Mouse (Mus musculus) frontal cortex, adult 2 months (tissue): Measurements from ENCODE around the gene Kalrn. TPM values are rescaled to one million over a fixed set of nuclear protein-coding genes. Genes with fewer than 3 reads are reported as not detected.
"Not testable (repeated sequence)": the region's sequence is repeated elsewhere in the genome, so short reads cannot be mapped to it uniquely, and the experiment has no call there.

Experiments
- DNase-seq, 2 experiments: peaks; one replicate each; pipeline ENCODE4 v3.0.0; 2022; ENCODE audit warnings: low spot score in 1 of 2; ENCODE audit errors: extremely low spot score in 1 of 2
- polyA plus RNA-seq: library from polyadenylated mRNA; depleted of rRNA; stranded (reverse); fragments of >200 nt; gene quantifications from 2 replicates; pipeline ENCODE4 v1.2.3, GENCODE M21; 2012

The Kalrn gene
- polyA plus RNA-seq, 1 experiment, result 177 TPM

DNA sequence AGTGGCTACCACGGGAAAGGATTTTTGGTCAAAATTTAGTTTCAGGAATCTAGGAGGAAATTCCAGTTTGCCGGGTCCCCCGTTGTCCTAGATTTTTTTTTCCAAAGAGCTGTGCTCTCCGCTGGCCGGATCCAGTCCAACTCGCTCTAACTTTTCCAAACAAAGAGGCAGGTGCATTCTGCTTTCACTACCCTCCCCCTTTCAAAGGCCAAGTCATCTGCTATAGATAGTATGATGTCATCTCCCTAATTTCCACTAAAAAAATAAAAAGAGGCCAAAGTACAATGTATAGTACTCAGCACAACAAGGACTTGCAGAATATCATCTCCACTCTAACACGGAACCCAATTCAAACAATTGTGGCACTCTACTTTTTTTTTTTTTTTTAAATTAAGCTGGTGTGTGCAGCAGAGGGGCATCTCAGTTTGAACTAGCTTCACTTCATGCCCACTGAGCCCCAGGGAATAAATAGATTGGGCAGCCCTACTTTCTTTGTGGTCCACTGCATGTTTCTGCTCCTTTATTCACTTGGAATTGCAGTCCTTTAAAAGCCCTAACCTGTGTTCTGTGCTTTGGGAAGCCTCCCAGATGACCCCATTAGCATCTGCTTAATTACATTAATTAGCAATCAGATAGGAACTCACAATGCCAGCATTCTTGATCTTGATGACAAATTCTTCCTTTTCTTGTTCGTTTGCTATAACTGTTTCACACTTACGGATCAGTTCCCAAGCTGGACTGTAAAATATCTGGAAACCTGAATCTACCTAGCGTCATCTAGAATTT is 489.0 kb downstream of the Kalrn start:
- no peak for DNase-seq

DNA sequence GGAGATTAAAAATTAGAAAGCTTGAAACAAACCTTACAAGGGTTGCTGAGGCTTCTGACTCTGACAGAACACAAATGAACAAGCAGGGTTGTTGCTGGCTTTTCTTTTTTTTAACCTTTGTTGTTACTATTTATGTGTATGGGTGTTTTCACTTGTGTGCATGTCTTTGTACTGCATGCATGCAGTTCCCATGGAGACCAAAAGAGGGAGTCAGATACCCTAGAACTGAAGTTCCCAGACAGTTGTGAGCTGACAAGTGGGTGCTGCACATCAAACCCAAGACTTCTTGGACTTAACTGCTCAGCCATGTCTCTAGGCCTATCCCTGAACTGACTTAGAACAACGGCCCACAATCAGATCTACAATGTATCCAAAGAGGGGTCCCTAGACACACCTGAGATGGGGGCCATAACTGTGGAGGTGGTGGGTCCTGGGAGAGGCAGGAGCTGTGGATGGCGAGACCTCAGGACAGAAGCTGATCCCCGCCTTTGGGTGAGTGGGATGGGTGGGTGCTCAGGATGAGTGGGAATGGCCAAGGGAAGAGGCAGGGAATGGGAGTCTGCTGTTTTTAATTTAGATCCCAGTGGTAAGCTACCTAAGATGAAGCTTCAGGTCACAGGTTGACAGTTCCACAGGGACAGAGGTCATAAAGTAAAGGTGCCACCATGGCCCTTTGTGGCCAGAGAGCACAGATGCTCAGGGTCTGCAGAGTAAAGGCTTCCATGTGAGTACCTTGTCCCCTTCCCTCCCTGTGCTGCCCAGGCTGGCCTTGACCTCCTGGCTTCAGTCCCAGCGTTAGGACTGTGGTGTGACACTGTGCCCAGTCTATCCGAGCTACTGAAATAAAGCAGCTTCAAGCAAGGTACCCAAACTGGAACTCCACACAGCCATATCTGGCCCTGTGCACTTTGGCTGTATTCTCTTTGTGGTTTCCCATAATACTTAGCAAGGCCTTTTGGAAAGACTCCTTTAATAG is 490.6 kb downstream of the Kalrn start:
- no peak for DNase-seq

DNA sequence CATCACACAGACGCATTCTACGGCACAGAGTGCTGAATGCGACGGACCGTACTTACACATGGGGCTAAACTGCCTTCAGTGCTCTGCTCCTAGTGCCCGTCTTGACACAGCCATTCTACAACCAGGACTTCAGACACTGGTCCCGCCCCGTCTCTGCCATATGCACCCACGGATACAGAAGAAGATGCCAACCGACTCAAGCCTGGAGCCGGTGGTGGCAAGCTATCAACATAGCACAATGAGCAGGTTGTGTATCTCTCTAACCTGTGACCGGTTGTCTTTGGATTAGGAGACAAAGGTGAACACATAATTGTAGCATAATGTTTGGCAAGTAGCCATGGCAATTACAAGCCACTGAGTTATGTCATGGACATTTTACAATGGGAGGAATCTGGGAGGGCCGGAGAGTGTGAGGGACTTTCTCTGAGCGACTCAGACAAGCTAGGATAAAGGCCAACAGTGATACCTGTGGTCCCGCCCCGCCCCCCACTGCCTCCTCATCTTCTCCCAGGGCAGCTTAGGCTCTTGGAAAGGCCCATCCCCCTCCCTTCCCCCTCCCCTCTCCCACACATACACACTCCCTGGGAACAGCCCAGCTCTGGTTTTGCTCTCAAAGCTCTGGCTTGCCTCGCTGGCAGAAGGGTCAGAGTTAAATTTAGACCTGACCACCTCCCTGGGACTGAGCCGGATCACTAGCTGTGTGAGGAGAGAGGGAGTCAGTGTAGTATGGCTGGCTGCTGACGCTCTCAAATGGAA is 491.5 kb downstream of the Kalrn start:
- DNase-seq, result no peak

DNA sequence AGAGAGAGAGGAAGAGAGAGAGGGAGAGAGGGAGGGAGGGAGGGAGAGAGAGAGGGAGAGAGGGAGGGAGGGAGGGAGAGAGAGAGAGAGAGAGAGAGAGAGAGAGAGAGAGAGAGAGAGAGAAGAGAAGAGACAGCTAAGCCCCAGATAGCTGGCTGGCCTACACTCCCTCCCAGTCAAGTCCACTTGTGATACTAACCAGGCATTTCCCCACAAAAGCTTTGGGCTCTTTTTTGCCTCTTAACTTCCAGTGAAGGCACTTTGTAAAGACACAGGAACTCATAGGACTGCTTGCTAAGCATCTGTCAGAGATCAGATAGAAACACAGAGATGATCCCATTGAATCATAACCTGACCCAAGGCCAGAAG is 492.0 kb downstream of the Kalrn start:
- not testable (repeated sequence) for DNase-seq

DNA sequence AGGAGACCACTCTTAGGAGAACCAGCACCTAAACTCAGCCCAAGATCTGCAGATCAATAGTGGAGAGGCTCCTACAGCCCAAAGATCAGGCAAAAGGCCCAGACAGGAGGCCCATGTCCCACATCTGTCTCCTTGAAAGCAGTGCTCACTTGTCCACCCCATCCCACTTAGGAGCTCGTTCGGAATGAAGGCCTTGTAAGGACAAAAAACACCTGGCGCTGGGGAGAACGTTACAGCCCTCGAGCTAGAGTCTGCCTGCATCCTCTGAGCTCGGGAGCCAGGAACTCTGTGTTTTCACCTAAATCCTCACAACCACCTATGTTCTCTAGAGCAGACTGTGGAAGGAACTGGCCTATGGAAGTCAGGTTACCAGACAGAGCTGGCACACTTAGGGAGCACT is 492.5 kb downstream of the Kalrn start:
- DNase-seq, result no peak

DNA sequence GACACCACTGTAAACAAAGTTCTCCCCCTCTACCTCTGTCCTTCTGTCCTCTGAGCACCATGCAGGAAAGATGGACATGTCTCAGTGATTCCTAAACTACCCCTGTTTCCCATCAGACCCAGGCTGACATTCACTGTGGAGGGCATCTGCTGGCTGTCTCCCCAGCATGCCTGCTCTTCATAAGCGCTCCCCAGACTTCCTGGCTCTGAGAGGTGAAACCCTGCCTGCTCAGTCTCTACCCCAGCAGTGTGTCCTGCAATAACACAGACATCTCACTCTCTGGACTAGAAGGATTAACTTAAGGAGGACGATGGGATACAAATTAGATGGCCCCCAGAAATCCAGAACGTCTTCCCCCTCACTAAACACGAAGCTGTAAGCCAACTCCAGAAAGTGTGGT is 493.8 kb downstream of the Kalrn start:
- no peak for DNase-seq

DNA sequence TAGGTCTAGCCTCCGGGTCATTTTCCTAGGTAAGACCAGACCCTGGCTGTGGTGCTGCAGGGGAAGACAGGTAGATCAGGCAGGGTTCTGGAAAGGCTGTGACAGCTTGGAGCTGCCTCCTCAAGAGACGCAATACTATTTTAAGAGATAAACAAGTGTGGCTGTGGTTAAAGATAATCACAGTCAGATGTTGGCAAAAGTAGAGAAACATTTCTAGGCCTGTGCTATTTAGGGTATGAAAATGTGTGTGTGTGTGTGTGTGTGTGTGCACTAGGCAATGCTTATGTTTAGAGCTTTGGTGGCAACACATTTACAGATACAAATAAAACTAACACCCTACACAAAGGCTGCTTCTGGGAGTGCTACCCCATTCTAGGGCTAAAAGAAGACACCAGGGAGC is 494.6 kb downstream of the Kalrn start:
- DNase-seq, result peak; percentile 69 to 71

DNA sequence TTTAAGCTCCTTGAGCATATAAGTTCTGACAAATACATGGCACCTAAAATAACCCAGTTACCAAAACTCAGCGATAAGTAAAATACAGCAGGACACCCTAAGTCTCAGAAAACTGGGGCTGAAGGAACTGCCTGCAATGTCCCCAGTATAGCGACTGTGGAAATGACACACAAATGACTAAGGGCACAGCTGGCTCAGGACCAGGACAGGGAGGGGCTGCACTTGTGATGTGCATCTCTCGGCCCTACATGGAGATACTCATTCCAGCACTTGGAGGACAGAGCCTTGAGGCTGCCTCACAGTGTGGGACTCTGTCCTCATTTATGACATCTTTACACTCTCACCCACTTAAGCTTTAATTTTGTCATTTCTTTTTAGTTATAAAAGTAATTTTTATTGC is 497.2 kb downstream of the Kalrn start:
- DNase-seq, result no peak

DNA sequence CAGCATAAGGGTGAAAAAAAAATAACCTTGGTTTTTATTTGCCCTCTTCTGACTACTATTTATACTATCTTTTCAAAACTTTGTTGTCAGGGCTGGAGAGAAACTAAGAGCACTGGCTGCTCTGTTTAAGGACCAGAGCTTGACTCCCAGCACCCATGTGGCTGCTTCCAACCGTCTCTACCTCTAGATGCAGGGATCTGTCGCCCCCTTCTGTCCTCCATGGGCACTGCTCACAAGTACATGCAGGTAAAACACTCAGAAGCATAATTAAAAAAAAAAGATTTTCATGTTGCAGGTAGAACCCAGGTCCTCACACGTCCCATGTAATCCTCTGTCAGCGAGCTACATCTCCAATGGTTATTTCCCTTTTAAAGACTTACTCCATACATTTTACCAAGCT is 499.4 kb downstream of the Kalrn start:
- DNase-seq, result no peak

DNA sequence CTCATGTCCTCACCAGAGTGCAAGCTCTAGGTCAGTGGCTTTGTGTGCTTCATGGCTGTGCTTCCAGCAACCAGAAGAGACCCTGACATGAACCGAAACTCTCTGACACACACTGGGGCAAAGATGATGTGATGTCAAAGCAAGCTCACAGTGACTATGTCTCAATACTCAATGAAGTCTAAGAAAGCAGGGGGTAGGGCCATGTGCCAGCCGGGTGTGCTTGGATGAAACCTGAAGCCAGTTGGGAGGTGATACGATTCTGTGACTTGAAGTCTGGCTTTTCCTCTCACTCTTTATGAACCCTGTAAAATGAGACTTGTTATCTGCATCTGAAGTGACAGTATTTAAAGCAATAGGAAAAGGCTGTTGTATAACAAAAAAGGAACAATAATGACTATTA is 501.2 kb downstream of the Kalrn start:
- DNase-seq, result no peak

DNA sequence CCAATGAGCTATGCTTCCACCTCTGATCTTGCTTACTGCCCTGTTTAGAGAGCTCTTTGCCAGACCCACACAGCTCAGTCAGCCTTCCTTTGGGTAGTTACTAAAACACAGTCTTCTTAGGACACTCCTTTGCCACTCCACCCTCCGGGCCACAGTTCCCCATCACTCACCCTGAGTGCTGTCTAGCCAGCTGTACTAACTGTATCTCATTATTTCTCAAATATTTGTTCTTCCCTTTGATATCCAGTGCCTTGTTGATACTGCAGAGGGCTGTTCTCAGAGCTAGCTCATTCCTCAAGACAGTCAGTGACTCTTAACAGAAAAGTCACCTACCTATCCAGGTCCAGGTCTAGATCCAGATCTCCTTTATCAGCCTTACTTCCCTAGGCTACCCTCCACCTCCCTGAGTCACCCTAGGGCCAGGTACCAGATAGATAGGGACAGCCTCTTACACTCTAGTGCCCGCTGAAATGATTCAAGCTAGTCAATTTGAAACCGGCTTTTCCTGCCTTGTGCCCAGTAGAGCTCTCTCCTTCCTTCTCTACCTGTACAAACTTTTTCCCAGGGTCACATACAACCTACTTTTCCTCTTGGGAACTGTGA is 502.0 kb downstream of the Kalrn start:
- DNase-seq, result no peak

DNA sequence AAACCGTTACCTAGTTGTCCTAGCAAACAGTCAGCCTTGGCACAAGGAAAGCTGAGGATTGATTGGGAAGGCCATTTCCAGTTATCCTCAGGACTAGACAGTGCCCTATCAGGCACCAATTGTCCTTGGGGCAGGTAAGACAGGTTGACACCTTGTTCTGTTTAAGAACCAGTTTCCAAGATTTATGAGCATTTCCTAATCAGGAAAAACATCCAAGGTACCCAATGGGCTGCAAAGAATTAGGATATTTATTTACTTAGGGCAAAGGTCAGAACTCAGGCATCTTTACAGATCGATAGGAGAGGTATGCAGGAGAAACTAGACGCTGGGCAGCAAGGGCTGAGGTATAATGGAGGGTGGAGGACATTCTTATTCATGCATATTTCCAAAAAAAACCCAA is 503.9 kb downstream of the Kalrn start:
- no peak for DNase-seq

DNA sequence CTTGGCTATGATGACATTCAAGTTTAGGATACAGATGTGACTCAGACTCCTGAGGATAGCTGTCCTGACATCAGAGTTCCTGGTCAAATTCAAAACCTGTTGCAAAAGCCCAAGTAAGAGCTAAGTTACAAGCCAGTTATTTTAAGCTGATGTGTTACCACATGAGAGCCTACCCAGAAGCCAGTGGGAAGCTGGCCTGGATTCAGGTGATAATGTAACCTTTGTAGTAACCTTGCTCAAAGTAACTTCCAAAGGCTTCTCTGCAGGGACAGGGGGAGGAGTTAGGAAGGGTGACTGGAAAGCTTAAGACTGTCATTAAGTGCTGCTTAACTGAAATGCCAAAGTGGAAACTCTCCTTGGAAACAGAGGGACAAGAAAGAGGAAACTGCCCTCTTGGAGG is 506.4 kb downstream of the Kalrn start:
- no peak for DNase-seq

DNA sequence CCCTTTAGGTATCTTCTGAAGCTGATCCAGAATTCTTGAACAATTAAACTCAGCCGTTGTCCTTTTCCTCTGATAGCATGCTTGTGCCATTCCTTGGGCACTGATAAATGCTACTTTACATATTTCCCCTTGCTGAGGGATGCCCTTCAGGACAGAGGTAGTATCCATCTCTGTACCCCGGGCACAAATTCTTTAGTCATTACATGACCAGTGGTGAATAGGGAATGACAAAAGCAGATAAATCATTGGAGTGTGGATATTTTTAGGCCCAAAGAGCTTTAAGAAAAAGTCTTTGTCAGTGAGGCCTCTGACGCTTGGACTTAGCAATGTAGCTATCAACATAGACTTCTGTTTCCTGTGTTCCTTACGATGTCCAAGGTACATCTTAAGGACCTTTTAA is 507.0 kb downstream of the Kalrn start:
- no peak for DNase-seq

DNA sequence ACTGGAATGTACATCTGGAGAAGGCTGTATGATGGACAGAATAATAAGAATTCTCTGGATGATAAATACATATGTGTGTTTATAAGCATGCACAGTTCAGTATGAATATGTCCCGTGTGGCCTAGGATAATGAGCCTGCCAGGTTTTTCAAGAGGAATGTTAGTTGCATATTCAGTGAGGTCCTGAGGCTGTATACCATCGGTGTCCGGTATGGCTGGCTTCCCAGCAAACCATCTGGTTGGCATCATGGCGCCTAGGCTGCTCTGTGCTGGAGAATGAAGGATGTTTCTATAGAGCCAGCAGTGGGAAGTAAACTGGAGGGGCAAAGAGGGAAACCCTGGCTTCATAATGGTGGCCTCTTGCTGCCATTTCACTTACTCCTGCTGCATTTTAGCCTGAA is 510.0 kb downstream of the Kalrn start:
- DNase-seq, result no peak

DNA sequence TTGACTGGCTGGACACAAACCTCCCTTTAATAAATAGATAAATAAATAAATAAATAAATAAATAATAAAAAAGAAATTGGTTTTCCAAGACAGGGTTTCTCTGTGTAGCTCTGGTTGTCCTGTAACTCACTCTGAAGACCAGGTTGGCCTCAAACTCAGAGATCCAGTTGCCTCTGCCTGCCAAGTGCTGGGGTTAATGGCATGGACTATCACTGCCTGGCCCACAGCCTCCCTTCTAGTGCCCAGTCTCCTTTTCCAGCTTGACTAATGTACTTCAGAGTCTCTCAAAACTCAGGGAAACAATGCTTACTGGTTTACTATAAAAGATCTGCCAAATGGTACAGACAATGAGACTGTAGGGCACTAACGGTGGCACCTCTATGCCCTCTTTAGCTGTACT is 511.7 kb downstream of the Kalrn start:
- no peak for DNase-seq

DNA sequence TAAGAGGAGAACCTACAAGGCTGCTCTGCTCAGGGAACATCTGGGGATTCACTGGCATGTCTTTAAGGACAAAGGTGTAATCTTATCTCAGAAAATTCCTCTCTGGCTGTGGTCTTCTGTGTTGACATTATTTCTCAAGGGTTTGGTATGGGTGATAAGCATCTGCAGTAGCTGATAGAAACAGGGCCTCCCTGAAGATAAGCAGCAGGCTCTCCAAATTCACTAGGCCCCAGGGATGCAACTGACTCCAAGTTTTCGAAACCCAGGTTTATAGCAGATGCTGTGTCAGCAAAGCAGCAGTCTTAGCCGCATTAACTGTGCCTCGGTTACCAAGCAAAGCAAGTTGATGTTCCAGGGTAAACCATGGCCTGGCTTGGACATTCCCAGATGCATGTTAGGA is 514.7 kb downstream of the Kalrn start:
- DNase-seq, result no peak

DNA sequence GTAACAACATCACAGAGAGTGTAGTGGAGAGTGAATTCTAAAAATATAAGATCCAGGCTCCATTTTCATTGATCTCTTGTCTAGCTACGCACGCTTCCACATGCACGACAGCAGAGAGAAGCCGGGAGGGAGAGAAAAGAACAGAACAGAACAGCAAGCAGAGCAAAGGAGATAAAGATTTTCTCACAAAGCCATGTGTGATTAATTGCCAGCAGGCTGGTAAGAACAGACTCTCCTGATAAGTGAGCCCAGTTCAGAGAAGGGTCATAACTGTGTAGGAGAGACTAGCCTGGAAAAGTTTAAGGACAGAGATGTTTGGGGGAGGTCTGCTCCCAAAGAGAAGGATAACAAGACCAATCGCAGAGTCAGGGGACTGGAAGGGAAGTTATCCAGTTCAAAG is 515.9 kb downstream of the Kalrn start:
- no peak for DNase-seq

DNA sequence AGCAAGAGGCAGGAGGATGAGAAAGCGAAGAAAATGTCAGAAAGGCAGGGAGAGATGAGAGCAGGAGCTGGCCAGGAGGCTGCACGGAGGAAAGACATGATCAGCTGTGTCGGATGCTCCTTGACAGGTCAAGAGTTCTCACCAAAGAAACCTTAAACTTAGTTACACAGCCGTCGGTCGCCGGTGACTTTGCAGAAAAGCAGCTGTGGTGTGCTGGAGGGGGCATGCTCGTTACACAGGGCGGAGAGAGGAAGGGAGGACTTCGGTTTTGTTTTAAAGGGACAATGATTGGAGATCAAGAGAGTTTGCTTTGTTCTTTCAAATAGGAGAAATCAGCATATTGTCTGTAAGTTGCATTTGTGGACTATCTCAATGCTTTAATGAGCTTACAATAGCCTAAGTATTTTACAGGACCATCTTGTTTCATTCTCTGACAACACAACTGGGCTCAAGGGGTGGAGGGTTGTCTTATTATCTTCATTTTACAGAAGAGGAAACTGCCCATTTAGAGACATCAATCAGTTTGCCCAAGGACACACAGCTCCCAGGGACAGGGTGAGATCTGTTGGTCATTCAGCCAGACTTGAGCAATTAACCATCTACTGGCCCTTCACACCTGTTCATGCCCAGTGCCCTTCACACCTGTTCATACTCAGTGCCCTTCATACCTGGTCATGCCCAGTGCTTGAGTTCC is 516.8 kb downstream of the Kalrn start:
- DNase-seq, result no peak

DNA sequence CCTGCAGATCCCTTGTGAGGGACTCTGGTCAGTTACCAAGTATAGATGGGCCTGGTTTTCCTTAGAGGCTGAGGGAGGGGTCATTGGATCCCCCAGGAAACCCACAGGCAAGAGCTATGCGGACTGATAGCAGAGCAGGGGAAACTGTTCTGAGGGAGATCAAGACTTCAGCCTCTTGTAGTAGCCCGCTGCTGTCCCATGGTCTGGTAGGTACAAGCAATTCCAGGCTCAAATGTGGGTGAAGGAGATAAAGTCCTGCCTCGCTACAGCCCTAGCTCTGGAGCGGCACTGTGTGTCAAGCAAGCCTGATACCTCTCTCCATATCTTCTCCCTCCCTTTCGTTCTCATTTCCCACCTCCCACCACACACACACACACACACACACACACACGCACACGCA is 523.2 kb downstream of the Kalrn start:
- no peak for DNase-seq
